Mouse (Mus musculus) myocyte (in vitro differentiated cells): ENCODE results near the gene Bckdha. TPM values are rescaled to one million over a fixed set of nuclear protein-coding genes. Genes with fewer than 3 reads are reported as not detected.

ENCODE experiments used
- H3K27me3 ChIP-seq: one replicate; pipeline ENCODE4 v1.6.1; 2011; ENCODE audit not compliant: control insufficient read depth, insufficient read depth, insufficient read length
- H3K36me3 ChIP-seq: one replicate; pipeline ENCODE4 v1.6.1; 2011; ENCODE audit not compliant: control insufficient read depth, insufficient read depth
- H3K4me2 ChIP-seq: one replicate; pipeline ENCODE4 v1.6.1; 2011; ENCODE audit warnings: low read depth, control low read depth
- H3K4me3 ChIP-seq: one replicate; pipeline ENCODE4 v1.5.1; 2011; ENCODE audit warnings: mild to moderate bottlenecking, control low read depth, moderate library complexity
- H3K79me2 ChIP-seq: one replicate; pipeline ENCODE4 v1.6.1; 2011; ENCODE audit not compliant: control insufficient read depth, insufficient read depth
- H3ac ChIP-seq: one replicate; pipeline ENCODE4 v1.6.1; 2011; ENCODE audit not compliant: control insufficient read depth, insufficient read length
- CEBPB ChIP-seq: IDR thresholded peaks from 2 replicates; pipeline ENCODE4 v1.6.1; 2011; ENCODE audit warnings: mild to moderate bottlenecking, moderate library complexity; ENCODE audit not compliant: poor library complexity, insufficient read depth, severe bottlenecking
- E2F4 ChIP-seq: IDR thresholded peaks from one replicate; pipeline ENCODE4 v1.6.1; 2011; ENCODE audit warnings: mild to moderate bottlenecking, control low read depth, moderate library complexity; ENCODE audit not compliant: insufficient read depth
- MAX ChIP-seq: IDR thresholded peaks from one replicate; pipeline ENCODE4 v1.6.1; 2011; ENCODE audit warnings: low read depth, mild to moderate bottlenecking, control low read depth
- MYOD1 ChIP-seq, 3 experiments: IDR thresholded peaks; one replicate each; pipeline ENCODE4 v1.6.1; 2011; ENCODE audit warnings: control low read depth in 2 of 3, low read depth in 2 of 3, mild to moderate bottlenecking in 2 of 3, moderate library complexity in 1 of 3; ENCODE audit not compliant: insufficient read length in 2 of 3, control insufficient read depth in 1 of 3
- MYOG ChIP-seq, 3 experiments: IDR thresholded peaks; one replicate each; pipeline ENCODE4 v1.6.1; 2011; ENCODE audit warnings: control low read depth in 2 of 3, low read depth in 2 of 3, mild to moderate bottlenecking in 2 of 3; ENCODE audit not compliant: insufficient read length in 2 of 3, control insufficient read depth in 1 of 3, insufficient read depth in 1 of 3
- POLR2A ChIP-seq: IDR thresholded peaks from one replicate; pipeline ENCODE4 v1.6.1; 2011; ENCODE audit warnings: low read depth, mild to moderate bottlenecking, control low read depth, moderate library complexity; ENCODE audit not compliant: insufficient read length
- POLR2AphosphoS2 ChIP-seq: IDR thresholded peaks from one replicate; pipeline ENCODE4 v1.6.1; 2011; ENCODE audit warnings: low read depth, control low read depth; ENCODE audit not compliant: insufficient read length
- REST ChIP-seq: IDR thresholded peaks from one replicate; pipeline ENCODE4 v1.6.1; 2011; ENCODE audit warnings: mild to moderate bottlenecking, control low read depth, moderate library complexity; ENCODE audit not compliant: insufficient read depth, insufficient read length
- SRF ChIP-seq: IDR thresholded peaks from one replicate; pipeline ENCODE4 v1.6.1; 2011; ENCODE audit warnings: low read depth; ENCODE audit not compliant: control insufficient read depth, insufficient read length
- TCF12 ChIP-seq: IDR thresholded peaks from one replicate; pipeline ENCODE4 v1.6.1; 2011; ENCODE audit warnings: mild to moderate bottlenecking, control low read depth; ENCODE audit not compliant: poor library complexity, insufficient read depth, severe bottlenecking
- TCF3 ChIP-seq: IDR thresholded peaks from one replicate; pipeline ENCODE4 v1.6.1; 2011; ENCODE audit warnings: low read depth, control low read depth; ENCODE audit not compliant: insufficient read length
- USF1 ChIP-seq: IDR thresholded peaks from one replicate; pipeline ENCODE4 v1.6.1; 2011; ENCODE audit warnings: low read depth, mild to moderate bottlenecking, control low read depth, moderate library complexity
- polyA plus RNA-seq: library from polyadenylated mRNA; unstranded; fragments of >200 nt; fragmentation: generic; extraction: Trizol; gene quantifications from one replicate; pipeline ENCODE4 v1.2.1, GENCODE M21; 2012; ENCODE audit warnings: missing spikeins

Bckdha gene
- polyA plus RNA-seq, 1 experiment, result 54.9 TPM

DNA sequence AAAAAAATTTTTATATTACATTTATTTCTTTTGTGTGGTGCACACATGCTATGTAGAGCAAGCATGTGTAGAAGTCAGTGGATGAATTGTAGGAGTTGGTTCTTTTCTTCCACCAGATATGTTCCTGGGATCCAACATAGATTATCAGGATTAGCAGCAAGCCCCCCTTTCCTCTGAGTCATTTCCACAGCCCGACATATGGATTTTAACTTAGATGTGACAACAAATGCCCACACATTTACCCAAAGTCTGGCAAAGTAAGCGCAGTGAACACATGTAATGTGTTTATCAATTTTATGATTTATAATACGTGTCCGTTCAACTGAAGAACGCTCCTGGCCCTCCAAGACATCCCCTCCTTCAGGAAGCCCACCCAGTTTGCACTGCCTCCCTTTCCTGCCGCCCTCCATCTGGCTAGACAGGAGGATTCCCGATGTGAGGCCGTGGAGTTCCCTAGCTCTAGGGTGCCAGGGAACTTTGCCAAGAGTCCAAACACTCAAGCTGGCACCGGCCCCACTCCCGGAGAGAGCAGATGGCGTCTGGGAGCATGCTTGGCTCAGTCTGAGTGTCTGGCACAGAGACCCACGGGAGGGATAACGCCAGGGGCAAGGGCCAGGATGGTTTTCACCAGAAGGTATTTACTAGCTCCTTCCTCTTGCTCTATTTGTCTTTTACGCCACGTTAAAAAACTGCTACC is 17.5 kb upstream of the Bckdha start:
- H3K4me3 ChIP-seq, result no peak overlapping the region
- TF ChIP-seq MYOG (IDR thresholded peaks at IDR 0.05; ENCODE audit: control insufficient read depth in 1 of 3, insufficient read depth in 1 of 3, insufficient read length in 2 of 3, low read depth in 2 of 3) (peak in 1 of 3 experiments; percentile 67), CEBPB (no peak), POLR2AphosphoS2 (no peak), E2F4 (no peak), SRF (no peak), TCF3 (no peak), POLR2A (no peak), MYOD1 (IDR thresholded peaks at IDR 0.05; ENCODE audit: control insufficient read depth in 1 of 3, insufficient read length in 2 of 3, low read depth in 2 of 3) (peak in 2 of 3 experiments; percentile 37 to 38), TCF12 (no peak), REST (no peak)
- H3K4me2 ChIP-seq, result peak overlapping the region; percentile 42
- no peak overlapping the region for H3ac ChIP-seq
- peaks cover 4% of the 10 kb centered on the region for H3K27me3 ChIP-seq
- H3K79me2 ChIP-seq, result no peaks in the 10 kb centered on the region
- no peaks in the 10 kb centered on the region for H3K36me3 ChIP-seq

DNA sequence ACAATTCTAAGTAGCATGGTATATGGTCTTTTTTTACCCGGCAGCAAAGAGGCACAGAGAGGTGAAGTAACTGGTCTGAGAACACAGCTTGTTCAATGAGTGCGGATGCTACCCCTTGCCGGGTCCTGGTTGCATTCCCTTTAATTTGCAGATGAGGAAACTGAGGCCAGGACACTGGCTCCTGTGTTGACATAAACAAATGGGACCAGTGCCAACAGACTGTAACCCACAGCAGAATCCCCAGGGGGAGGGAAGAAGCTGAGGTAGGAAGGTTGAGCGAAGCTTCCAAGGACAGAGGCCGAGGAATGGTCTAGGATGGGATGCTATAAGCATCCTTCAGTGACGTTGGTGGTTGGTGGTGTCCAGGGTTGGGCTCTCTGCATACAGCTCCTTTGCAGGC is 16.6 kb upstream of the Bckdha start:
- peaks cover 4% of the 10 kb centered on the region for H3K27me3 ChIP-seq
- TF ChIP-seq REST, result no peak
- TF ChIP-seq POLR2A, result no peak
- no peak for TF ChIP-seq E2F4
- TF ChIP-seq SRF, result no peak
- no peak for TF ChIP-seq MYOD1 (IDR thresholded peaks at IDR 0.05; ENCODE audit: control insufficient read depth in 1 of 3, insufficient read length in 2 of 3, low read depth in 2 of 3)
- no peak for TF ChIP-seq POLR2AphosphoS2
- no peak for TF ChIP-seq MYOG (IDR thresholded peaks at IDR 0.05; ENCODE audit: control insufficient read depth in 1 of 3, insufficient read depth in 1 of 3, insufficient read length in 2 of 3, low read depth in 2 of 3)
- no peak for TF ChIP-seq USF1
- no peak for TF ChIP-seq CEBPB
- TF ChIP-seq TCF3, result no peak
- TF ChIP-seq TCF12, result no peak
- TF ChIP-seq MAX, result no peak
- H3K4me2 ChIP-seq, result no peak overlapping the region
- H3K4me3 ChIP-seq, result no peak overlapping the region
- no peak overlapping the region for H3ac ChIP-seq
- H3K79me2 ChIP-seq, result no peaks in the 10 kb centered on the region
- no peaks in the 10 kb centered on the region for H3K36me3 ChIP-seq

DNA sequence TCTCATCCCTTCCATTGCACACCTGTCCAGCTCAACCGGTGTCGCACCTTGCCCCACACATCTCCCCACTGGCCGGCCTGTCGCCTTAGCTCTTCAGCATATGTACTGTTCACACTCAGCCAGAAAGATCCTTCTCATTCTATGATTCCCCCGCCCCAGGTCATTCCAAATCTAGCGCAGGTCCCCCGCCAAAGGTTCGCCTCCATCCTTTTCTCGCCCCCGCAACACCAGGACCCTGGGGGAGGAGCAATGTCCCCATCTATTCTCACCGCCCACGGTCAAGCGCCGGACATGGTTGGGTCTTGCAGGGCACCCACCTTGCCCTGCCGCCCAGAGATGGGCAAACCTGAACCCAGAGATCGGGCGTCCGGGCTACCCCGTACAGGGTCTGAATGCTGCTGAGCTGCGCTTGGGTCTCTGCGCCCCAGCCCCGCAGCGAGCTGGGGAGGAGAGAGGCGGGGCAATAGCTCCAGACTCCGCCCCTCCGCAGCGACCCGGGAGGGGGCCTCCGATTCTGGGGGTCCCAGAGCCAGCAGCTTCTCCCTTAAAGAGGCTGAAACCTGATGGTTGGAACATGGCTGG is 16.0 kb upstream of the Bckdha start, which contains the start of gene Tmem91:
Gene Tmem91, minus strand, starts transcription at position 448 of the 582 bp plus-strand sequence.
- Histone ChIP-seq H3K4me2 (no peak within 1 kb of the TSS), H3K4me3 (no peak within 1 kb of the TSS), H3K36me3 (no peaks in the 10 kb centered on the region), H3K79me2 (no peaks in the 10 kb centered on the region), H3K27me3 (peaks cover 4% of the 10 kb centered on the region), H3ac (no peak within 1 kb of the TSS)
- TF ChIP-seq TCF12 (no peak), USF1 (no peak), POLR2A (no peak), E2F4 (no peak), CEBPB (no peak), REST (no peak), POLR2AphosphoS2 (no peak), TCF3 (no peak), MYOD1 (IDR thresholded peaks at IDR 0.05; ENCODE audit: control insufficient read depth in 1 of 3, insufficient read length in 2 of 3, low read depth in 2 of 3) (no peak), SRF (no peak), MAX (no peak), MYOG (IDR thresholded peaks at IDR 0.05; ENCODE audit: control insufficient read depth in 1 of 3, insufficient read depth in 1 of 3, insufficient read length in 2 of 3, low read depth in 2 of 3) (no peak)

DNA sequence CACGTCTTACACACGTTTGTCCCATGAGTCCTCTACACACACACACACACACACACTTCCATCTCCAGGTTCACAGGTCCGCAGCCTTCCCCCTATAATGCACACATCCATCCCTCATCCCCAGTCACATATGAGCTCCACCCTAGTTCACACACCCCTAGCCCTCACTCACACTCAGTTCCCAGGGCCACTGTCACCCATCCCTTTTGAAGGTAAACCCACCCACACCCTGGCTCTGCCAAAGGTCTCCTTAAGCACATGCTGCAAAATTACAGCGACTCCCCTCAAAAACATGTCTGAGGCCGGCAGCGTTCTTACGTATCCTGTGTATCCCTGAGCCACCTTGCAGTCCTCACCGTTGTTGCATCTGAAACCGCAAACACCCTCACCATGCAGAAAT is 15.5 kb upstream of the Bckdha start:
- Histone ChIP-seq H3K4me2 (no peak overlapping the region), H3K4me3 (no peak overlapping the region), H3K79me2 (no peaks in the 10 kb centered on the region), H3K36me3 (no peaks in the 10 kb centered on the region), H3ac (no peak overlapping the region), H3K27me3 (peaks cover 4% of the 10 kb centered on the region)
- TF ChIP-seq POLR2A (no peak), POLR2AphosphoS2 (peak; percentile 8)

DNA sequence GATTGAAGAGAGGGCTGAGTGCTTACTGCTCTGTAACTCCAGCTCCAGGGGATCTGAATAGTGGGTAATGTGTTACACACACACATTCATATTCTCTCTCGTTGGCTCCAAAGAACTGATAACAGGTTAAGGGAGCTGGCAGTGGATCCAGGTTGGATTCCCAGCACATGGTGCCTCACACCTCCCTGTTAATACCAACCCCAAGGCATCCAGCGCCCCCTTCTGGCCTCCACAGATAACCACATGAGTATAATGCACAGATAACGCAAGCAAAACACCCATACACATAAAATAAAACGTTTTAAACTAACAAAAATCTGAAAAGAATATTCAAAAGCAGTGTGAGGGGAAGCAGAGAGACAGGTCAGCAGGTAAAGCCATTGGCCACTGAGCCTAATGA is 13.7 kb upstream of the Bckdha start:
- Histone ChIP-seq H3K36me3 (no peaks in the 10 kb centered on the region), H3K4me3 (no peak overlapping the region), H3K79me2 (no peaks in the 10 kb centered on the region), H3K27me3 (peaks cover 4% of the 10 kb centered on the region), H3ac (no peak overlapping the region), H3K4me2 (no peak overlapping the region)
- no peak for TF ChIP-seq MYOG (IDR thresholded peaks at IDR 0.05; ENCODE audit: control insufficient read depth in 1 of 3, insufficient read depth in 1 of 3, insufficient read length in 2 of 3, low read depth in 2 of 3)
- no peak for TF ChIP-seq TCF3
- TF ChIP-seq TCF12, result no peak
- no peak for TF ChIP-seq REST
- no peak for TF ChIP-seq POLR2AphosphoS2
- TF ChIP-seq SRF, result no peak
- TF ChIP-seq CEBPB, result no peak
- no peak for TF ChIP-seq MAX
- no peak for TF ChIP-seq USF1
- TF ChIP-seq POLR2A, result no peak
